Mouse (Mus musculus): ENCODE data around the gene Acy3. TPM values are rescaled to one million over a fixed set of nuclear protein-coding genes. Genes with fewer than 3 reads are reported as not detected.
A peak's percentile ranks its signal among the peaks of the same experiment; 100 is the strongest.
"Not testable (repeated sequence)": the region's sequence is repeated elsewhere in the genome, so short reads cannot be mapped to it uniquely, and the experiment has no call there.

Gene Acy3
- polyA plus RNA-seq, 1 experiment from 2014 or later = 4.6 TPM

- peak overlapping the region; percentile 48 for H3K4me2 ChIP-seq (replicated peaks)
Observed at GRCm38 (mm10) chr19:4036327-4037045, 50.1 kb downstream of the Acy3 start.

DNA sequence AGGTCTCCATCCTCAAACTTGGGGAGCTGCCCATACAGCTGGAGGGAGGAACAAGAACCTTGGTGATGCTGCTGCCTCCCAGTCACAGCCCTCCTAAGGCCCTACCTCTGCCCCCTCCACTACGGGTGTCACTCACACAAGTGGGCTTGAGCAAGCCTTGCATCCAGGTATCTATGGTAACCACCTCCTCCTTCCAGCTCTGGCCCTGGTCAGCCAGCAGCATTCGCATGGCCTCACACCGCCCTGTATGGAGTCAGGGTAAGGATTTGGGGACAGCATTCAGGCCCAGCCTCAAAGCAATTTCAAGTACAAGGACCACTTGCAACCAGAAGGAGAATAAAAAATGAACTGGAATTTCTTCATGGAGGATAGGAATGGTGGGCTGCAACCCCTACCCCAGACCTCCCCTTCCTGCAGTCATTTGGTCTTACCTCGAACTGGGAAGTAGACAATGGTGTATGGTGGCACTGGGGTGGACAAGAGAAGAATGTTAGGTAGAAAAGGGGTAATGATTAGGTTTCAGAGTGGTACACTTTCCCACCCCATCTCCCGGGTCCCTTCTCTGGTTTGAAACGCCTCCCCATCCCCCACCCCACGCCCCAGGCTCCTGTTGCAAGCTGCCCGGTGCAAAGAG, 50.9 kb downstream of the Acy3 start:
- peak overlapping the region; percentile 62 for H3K4me3 ChIP-seq
- peak overlapping the region; percentile 77 for H3K4me2 ChIP-seq (replicated peaks)
- 21% methylated on average over 8 of the region's 8 CpGs for WGBS
- not testable (repeated sequence) for H3K9me3 ChIP-seq, H3K27me3 ChIP-seq
- H3K9ac ChIP-seq = peak overlapping the region; percentile 80
- 0 out of 2 replicates have a peak, but pooled peaks have one; percentile 13 for ATAC-seq (ENCODE audit: low FRiP score, low read depth)
- H3K4me1 ChIP-seq = peaks cover 16% of the 10 kb centered on the region
- peaks cover 18% of the 10 kb centered on the region for H3K36me3 ChIP-seq
- peak overlapping the region; percentile 83 for H3K27ac ChIP-seq

More at GRCm38 (mm10) chr19:4036327-4037045, 50.1 kb downstream of the Acy3 start:
- H3K4me3 ChIP-seq = no peak overlapping the region; the same call in 1 of the 2 replicates
- no peaks in the 10 kb centered on the region for H3K27me3 ChIP-seq
- H3K9ac ChIP-seq = peak overlapping the region; percentile 45; the same call in 1 of the 2 replicates
- peaks cover 18% of the 10 kb centered on the region for H3K36me3 ChIP-seq
- H3K4me1 ChIP-seq = peaks cover 16% of the 10 kb centered on the region
- no peaks in the 10 kb centered on the region for H3K9me3 ChIP-seq
- no peak overlapping the region for H3K27ac ChIP-seq
- 73% methylated on average over 12 of the region's 12 CpGs for WGBS
- ATAC-seq (ENCODE audit: low FRiP score, low read depth) = no peak

DNA sequence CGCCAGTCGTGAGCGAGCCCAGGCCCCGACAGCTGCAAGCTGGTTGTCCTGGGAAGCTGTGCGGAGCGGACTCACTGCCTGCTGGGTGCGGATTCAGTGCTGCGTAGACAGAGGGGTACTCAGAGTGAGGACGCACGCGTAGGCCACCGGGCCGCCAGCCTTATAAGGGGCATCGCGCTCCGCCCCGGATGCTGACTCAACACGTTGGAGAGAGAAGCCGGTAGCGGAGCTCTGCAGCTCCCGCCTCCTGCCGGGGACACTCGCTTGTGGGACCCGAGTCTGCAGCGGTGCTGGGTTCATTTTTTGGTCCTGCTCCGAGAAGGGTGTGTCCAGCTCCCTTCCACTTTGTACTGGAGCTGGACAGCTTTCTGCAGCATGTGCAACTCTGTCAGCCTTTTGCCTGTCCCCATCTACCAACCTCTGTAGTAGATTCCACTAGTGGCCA, 51.4 kb downstream of the Acy3 start, which contains the start of gene Gstp1:
Gene Gstp1 (minus strand): TSS at position 198 of the 445 bp plus-strand sequence.
- peak; percentile 91 for ATAC-seq (ENCODE audit: low FRiP score, low read depth)
- Histone ChIP-seq H3K27ac (peak within 1 kb of the TSS; percentile 83), H3K4me2 (replicated peaks) (peak within 1 kb of the TSS; percentile 77), H3K4me1 (peaks cover 16% of the 10 kb centered on the region), H3K9ac (peak within 1 kb of the TSS; percentile 80), H3K36me3 (peaks cover 18% of the 10 kb centered on the region), H3K9me3 (no peaks in the 10 kb centered on the region), H3K4me3 (peak within 1 kb of the TSS; percentile 62), H3K27me3 (no peaks in the 10 kb centered on the region)
- 0% methylated on average over 26 of the region's 26 CpGs for WGBS

Other genes starting within 250 kb of the Acy3 start
- 30.4 and 31.2 TPM in 2 replicates for gene Kmt5b, start 219.1 kb upstream of the Acy3 start, polyA plus RNA-seq (2015; fragmentation: Nextera tagmentation; extraction: Ambion mirVana)
- gene Chka, start 134.8 kb upstream of the Acy3 start, polyA plus RNA-seq (2015; fragmentation: Nextera tagmentation; extraction: Ambion mirVana) = 46.0 and 47.8 TPM in 2 replicates
- 40.3 and 52.9 TPM in 2 replicates for gene Tcirg1, start 79.4 kb upstream of the Acy3 start, polyA plus RNA-seq (2015; fragmentation: Nextera tagmentation; extraction: Ambion mirVana)
- gene Ndufs8, start 73.8 kb upstream of the Acy3 start, polyA plus RNA-seq (2015; fragmentation: Nextera tagmentation; extraction: Ambion mirVana) = 259 and 267 TPM in 2 replicates
- 1.1 and 1.3 TPM in 2 replicates for gene Aldh3b1, start 56.8 kb upstream of the Acy3 start, polyA plus RNA-seq (2015; fragmentation: Nextera tagmentation; extraction: Ambion mirVana)
- gene Unc93b1, start 51.4 kb upstream of the Acy3 start, polyA plus RNA-seq (2015; fragmentation: Nextera tagmentation; extraction: Ambion mirVana) = 14.2 and 15.0 TPM in 2 replicates
- 0.05 TPM in 1 of 2 replicates, not detected in the other for gene Aldh3b3, start 27.9 kb upstream of the Acy3 start, polyA plus RNA-seq (2015; fragmentation: Nextera tagmentation; extraction: Ambion mirVana)
- 7.8 and 9.3 TPM in 2 replicates for gene Aldh3b2, start 14.2 kb upstream of the Acy3 start, polyA plus RNA-seq (2015; fragmentation: Nextera tagmentation; extraction: Ambion mirVana)
- not detected in 2 replicates for gene Tbx10, start 6.2 kb downstream of the Acy3 start, polyA plus RNA-seq (2015; fragmentation: Nextera tagmentation; extraction: Ambion mirVana)
- gene Nudt8, start 14.0 kb downstream of the Acy3 start, polyA plus RNA-seq (2015; fragmentation: Nextera tagmentation; extraction: Ambion mirVana) = 32.9 and 34.2 TPM in 2 replicates
- 4.5 and 4.7 TPM in 2 replicates for gene Gm49405, start 14.1 kb downstream of the Acy3 start, polyA plus RNA-seq (2015; fragmentation: Nextera tagmentation; extraction: Ambion mirVana)
- gene Doc2g, start 16.7 kb downstream of the Acy3 start, polyA plus RNA-seq (2015; fragmentation: Nextera tagmentation; extraction: Ambion mirVana) = 4.6 and 5.5 TPM in 2 replicates
- gene Ndufv1, start 26.2 kb downstream of the Acy3 start, polyA plus RNA-seq (2015; fragmentation: Nextera tagmentation; extraction: Ambion mirVana) = 188 and 199 TPM in 2 replicates
- 573 and 575 TPM in 2 replicates for gene Gstp1, start 51.4 kb downstream of the Acy3 start, polyA plus RNA-seq (2015; fragmentation: Nextera tagmentation; extraction: Ambion mirVana)
- 0.61 and 6.7 TPM in 2 replicates for gene Gstp2, start 59.5 kb downstream of the Acy3 start, polyA plus RNA-seq (2015; fragmentation: Nextera tagmentation; extraction: Ambion mirVana)
- gene Gstp3, start 73.0 kb downstream of the Acy3 start, polyA plus RNA-seq (2015; fragmentation: Nextera tagmentation; extraction: Ambion mirVana) = not detected in 2 replicates
- gene Cabp2, start 95.0 kb downstream of the Acy3 start, polyA plus RNA-seq (2015; fragmentation: Nextera tagmentation; extraction: Ambion mirVana) = not detected in 2 replicates
- gene Cdk2ap2, start 110.6 kb downstream of the Acy3 start, polyA plus RNA-seq (2015; fragmentation: Nextera tagmentation; extraction: Ambion mirVana) = 56.8 TPM in 2 replicates
- gene Pitpnm1, start 113.4 kb downstream of the Acy3 start, polyA plus RNA-seq (2015; fragmentation: Nextera tagmentation; extraction: Ambion mirVana) = 6.6 and 7.3 TPM in 2 replicates
- 98.5 and 105 TPM in 2 replicates for gene Aip, start 139.3 kb downstream of the Acy3 start, polyA plus RNA-seq (2015; fragmentation: Nextera tagmentation; extraction: Ambion mirVana)
- gene Gpr152, start 153.2 kb downstream of the Acy3 start, polyA plus RNA-seq (2015; fragmentation: Nextera tagmentation; extraction: Ambion mirVana) = not detected in 2 replicates
- 0.05 and 0.13 TPM in 2 replicates for gene Cabp4, start 157.5 kb downstream of the Acy3 start, polyA plus RNA-seq (2015; fragmentation: Nextera tagmentation; extraction: Ambion mirVana)
- gene Coro1b, start 162.0 kb downstream of the Acy3 start, polyA plus RNA-seq (2015; fragmentation: Nextera tagmentation; extraction: Ambion mirVana) = 137 and 146 TPM in 2 replicates
- gene Ptprcap, start 167.0 kb downstream of the Acy3 start, polyA plus RNA-seq (2015; fragmentation: Nextera tagmentation; extraction: Ambion mirVana) = 2.7 and 3.6 TPM in 2 replicates
- gene Rps6kb2, start 176.8 kb downstream of the Acy3 start, polyA plus RNA-seq (2015; fragmentation: Nextera tagmentation; extraction: Ambion mirVana) = 63.9 and 65.7 TPM in 2 replicates
- gene Carns1, start 188.9 kb downstream of the Acy3 start, polyA plus RNA-seq (2015; fragmentation: Nextera tagmentation; extraction: Ambion mirVana) = 2.2 and 2.5 TPM in 2 replicates
- gene Tbc1d10c, start 204.7 kb downstream of the Acy3 start, polyA plus RNA-seq (2015; fragmentation: Nextera tagmentation; extraction: Ambion mirVana) = 1.3 and 2.7 TPM in 2 replicates
- gene Ppp1ca, start 205.5 kb downstream of the Acy3 start, polyA plus RNA-seq (2015; fragmentation: Nextera tagmentation; extraction: Ambion mirVana) = 817 and 858 TPM in 2 replicates
- gene Rad9a, start 215.1 kb downstream of the Acy3 start, polyA plus RNA-seq (2015; fragmentation: Nextera tagmentation; extraction: Ambion mirVana) = 36.2 and 38.1 TPM in 2 replicates
- 9.0 and 10.0 TPM in 2 replicates for gene Clcf1, start 227.7 kb downstream of the Acy3 start, polyA plus RNA-seq (2015; fragmentation: Nextera tagmentation; extraction: Ambion mirVana)
- gene AC109138.7, start 227.8 kb downstream of the Acy3 start, polyA plus RNA-seq (2015; fragmentation: Nextera tagmentation; extraction: Ambion mirVana) = not detected in 2 replicates
- gene Pold4, start 245.3 kb downstream of the Acy3 start, polyA plus RNA-seq (2015; fragmentation: Nextera tagmentation; extraction: Ambion mirVana) = 17.6 and 21.4 TPM in 2 replicates